ENCODE assay signal across 23 mouse cellular contexts in genomic region chr8:121683083-121683832, GRCm38 (mm10). TPM values are rescaled to one million over a fixed set of nuclear protein-coding genes. Genes with fewer than 3 reads are reported as not detected.
DNase-seq lines count a peak whose midpoint lies in the region; ATAC-seq and TF ChIP-seq lines count a peak whose summit lies in the region.
"Had no signal": no experiment of that assay in that cellular context is flagged by ENCODE, and none has a peak within 500 bp of the region (broad histone marks: within the 10 kb centered on the region; RNA-seq: fewer than 3 reads in every experiment).

No protein-coding gene starts in this region.

- peak; percentile 41 for DNase-seq in kidney, adult 2 months
- DNase-seq in kidney, postnatal 25 days: no peak
- DNase-seq in 3134 (ENCODE audit: extremely low read depth, insufficient read length, low spot score): peak; percentile 64
- DNase-seq in 3T3-L1 (ENCODE audit: low read depth, low spot score): peak; percentile 64
- peak; percentile 35 for DNase-seq in Patski (ENCODE audit: low read depth, low spot score)
- no peak for DNase-seq in gastrocnemius, postnatal 36 days
- DNase-seq in spleen, postnatal 10 days (ENCODE audit: low spot score in 2 of 2): no peak
- no peak for DNase-seq in urinary bladder, postnatal 14 days (ENCODE audit: low spot score)
- DNase-seq: adrenal gland, postnatal 10 days; cerebellum, adult 11-12 months; cerebellum, adult 9-10 months; gastrocnemius, postnatal 14 days; heart, postnatal 10 days; heart, postnatal 4 days had no signal

- H3K27me3 ChIP-seq in kidney, adult 2 months (replicated peaks; ENCODE audit: control insufficient read depth, insufficient read depth, low read length): no peaks in the 10 kb centered on the region
- H3K27me3 ChIP-seq in Patski: peaks cover 16% of the 10 kb centered on the region
- H3K27me3 ChIP-seq: forebrain, embryonic 15.5 days; hindbrain, embryonic 12.5 days had no signal

- no peak for TF ChIP-seq POLR2A in kidney, adult 2 months (IDR thresholded peaks at IDR 0.05; ENCODE audit: low read depth, low read length)

- H3K4me1 ChIP-seq in kidney, adult 2 months (ENCODE audit: control insufficient read depth, insufficient read depth, low read length): no peaks in the 10 kb centered on the region

- intact Hi-C loops in gastrocnemius, postnatal 36 days (cut with DNase I): no loop called here

- TF ChIP-seq CTCF in kidney, adult 2 months (conservative IDR thresholded peaks at IDR 0.05; ENCODE audit: insufficient read depth, insufficient read length, low read depth, low read length): no peak
- TF ChIP-seq CTCF in Patski (IDR thresholded peaks at IDR 0.05): no peak

- CTCF ChIA-PET in Patski (lab: Charles Lee): no interaction called here

- in situ Hi-C loops in Patski (cut with MboI; ENCODE audit: low pct_unique_long_range_greater_than_20kb): no loop called here

- H3K4me3 ChIP-seq in kidney, adult 2 months (ENCODE audit: insufficient read depth, low read depth, low read length): no peak overlapping the region
- H3K4me3 ChIP-seq: embryonic facial prominence, embryonic 10.5 days; forebrain, embryonic 10.5 days; forebrain, embryonic 15.5 days; heart, embryonic 10.5 days; hindbrain, embryonic 12.5 days had no signal

- no peak for ATAC-seq in Patski
- ATAC-seq: forebrain, embryonic 15.5 days; hindbrain, embryonic 16.5 days; inflammation-experienced regulatory T-cells, adult 6 months had no signal

- WGBS in kidney, adult 2 months: 63% methylated on average over 10 of the region's 10 CpGs

- H3K36me3 ChIP-seq in kidney, adult 2 months (ENCODE audit: control insufficient read depth, insufficient read depth, low read length): no peaks in the 10 kb centered on the region
- H3K36me3 ChIP-seq: embryonic facial prominence, embryonic 10.5 days; forebrain, embryonic 10.5 days; forebrain, embryonic 15.5 days; heart, embryonic 10.5 days; hindbrain, embryonic 12.5 days had no signal

- POLR2A ChIA-PET in Patski (lab: Charles Lee): no interaction called here

- no peak overlapping the region for H3K27ac ChIP-seq in kidney, adult 2 months (ENCODE audit: insufficient read depth, low read depth, low read length)
- H3K27ac ChIP-seq: embryonic facial prominence, embryonic 10.5 days; forebrain, embryonic 10.5 days; forebrain, embryonic 15.5 days; heart, embryonic 10.5 days; hindbrain, embryonic 12.5 days had no signal

RNA-seq across cellular contexts. Expression of gene Zcchc14, which starts 30.6 kb away (rescaled TPM):
- 31.4 and 37.0 TPM in 2 replicates for polyA plus RNA-seq in kidney, adult 2 months (2012; rRNA removed)
- 36.4 TPM for polyA plus RNA-seq in Patski (2021)
- total RNA-seq in gastrocnemius, postnatal 36 days (2021): 10 to 100 TPM; 14.2 to 17.2 TPM
- total RNA-seq: CH12.LX; granulocyte monocyte progenitor cell, adult 5-6 weeks had no signal

RNA-seq across cellular contexts. Expression of gene Jph3, which starts 46.2 kb away (rescaled TPM):
- polyA plus RNA-seq in kidney, adult 2 months (2012; rRNA removed): 0.07 and 0.20 TPM in 2 replicates
- 0.04 TPM for polyA plus RNA-seq in Patski (2021)
- total RNA-seq in gastrocnemius, postnatal 36 days (2021): not detected
- total RNA-seq: granulocyte monocyte progenitor cell, adult 5-6 weeks; heart, postnatal 10 days had no signal
- polyA plus RNA-seq: inflammation-experienced regulatory T-cells, adult 6 months had no signal

Comparison
In these comparisons a context has a peak if more than half of its experiments do, and no peak if none do; other contexts are left out.
1. DNase-seq: peak in kidney, adult 2 months (single experiment), 3134 (single experiment), 3T3-L1 (single experiment) and Patski (single experiment); none in kidney, postnatal 25 days (0 of 2), gastrocnemius, postnatal 36 days (0 of 2), spleen, postnatal 10 days (0 of 2) and urinary bladder, postnatal 14 days (single experiment).